Mouse (Mus musculus): ENCODE measurements at regions not wholly inside any gene's neighbourhood (a gene's known extent, or its start where the extent isn't known, plus 50 kb on each side); places are given as distances from the start of the nearest gene placed in this dataset.

DNA sequence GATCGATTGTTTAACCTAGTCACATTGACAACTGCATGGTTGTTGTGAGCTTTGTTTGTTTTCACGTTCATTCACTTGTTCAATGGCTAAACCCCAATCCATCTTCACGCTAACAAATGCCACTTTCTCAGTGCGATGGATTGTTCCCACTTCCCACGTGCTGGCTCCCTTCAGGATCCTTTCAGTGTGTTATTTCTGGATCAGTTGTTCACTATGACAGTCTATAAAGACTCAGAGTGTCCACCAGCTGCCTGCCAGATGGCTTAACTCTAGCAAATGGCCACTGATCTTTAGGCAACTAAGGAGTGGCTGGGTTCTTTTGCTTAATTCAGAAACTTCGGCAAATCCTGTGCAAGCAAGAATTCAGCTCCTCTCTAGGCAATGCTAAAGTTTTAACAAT lies 451.7 kb upstream of the Rag2 start:
- ATAC-seq (replicated peaks; ENCODE audit: poor library complexity, severe bottlenecking), result no peak

DNA sequence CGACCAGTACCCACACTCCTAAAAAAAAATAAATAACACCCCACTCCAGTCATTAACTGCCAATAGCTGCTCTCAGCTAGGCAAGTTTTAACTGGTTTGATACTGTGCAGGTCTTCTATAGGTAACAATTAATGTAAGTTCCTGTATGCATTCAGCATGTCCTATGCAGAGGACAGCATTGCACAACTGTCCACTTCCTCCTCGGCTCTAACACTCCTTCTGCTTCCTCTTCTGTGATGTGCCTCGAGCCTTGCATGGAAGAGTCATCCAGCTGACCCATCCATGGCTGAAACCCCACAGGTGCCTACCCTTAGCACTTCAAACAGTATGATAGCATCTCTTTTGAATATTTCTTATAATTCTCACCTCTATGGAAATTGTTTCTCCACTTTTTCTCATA lies 449.4 kb upstream of the Rag2 start:
- peak; percentile 86 for ATAC-seq (replicated peaks; ENCODE audit: poor library complexity, severe bottlenecking)

DNA sequence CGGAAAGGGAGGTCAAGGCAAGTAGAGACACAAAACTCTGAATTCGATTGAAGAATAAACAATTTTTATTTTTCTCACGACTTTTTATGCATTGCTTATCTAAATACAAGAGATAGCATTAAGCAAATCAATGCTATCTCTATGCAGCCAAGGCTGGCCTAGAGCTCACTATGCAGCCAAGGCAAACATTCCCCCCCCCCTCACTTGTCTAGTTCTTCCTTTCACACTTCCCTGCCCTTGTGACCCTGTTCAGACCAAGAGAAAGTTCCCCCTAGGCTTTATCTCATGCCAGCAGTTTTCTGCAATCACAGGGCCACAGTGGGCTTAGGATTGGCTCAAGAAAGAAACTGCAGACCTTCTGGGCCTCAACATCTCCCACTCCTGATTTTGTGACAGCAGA lies 417.9 kb upstream of the Rag2 start:
- no peak for ATAC-seq (replicated peaks; ENCODE audit: poor library complexity, severe bottlenecking)

DNA sequence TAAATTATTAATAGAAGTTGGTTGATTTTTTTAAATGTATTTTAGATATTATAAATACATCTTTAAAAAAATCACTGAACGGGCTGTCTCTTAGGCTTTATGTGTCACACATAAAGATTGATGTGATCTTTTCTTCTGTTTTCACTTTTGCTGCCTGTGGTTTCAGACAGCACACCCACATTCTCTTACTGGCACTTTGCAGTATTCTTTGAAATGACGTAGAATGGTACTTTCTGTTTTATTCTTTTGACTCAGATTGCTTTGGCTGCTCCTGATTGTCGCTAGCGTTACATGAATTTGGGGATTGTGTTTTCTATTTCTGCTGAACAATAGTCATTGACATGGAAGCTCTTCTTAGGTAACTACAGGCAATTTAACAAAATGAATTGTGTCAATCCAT lies 415.4 kb upstream of the Rag2 start:
- ATAC-seq (replicated peaks; ENCODE audit: poor library complexity, severe bottlenecking), result no peak

DNA sequence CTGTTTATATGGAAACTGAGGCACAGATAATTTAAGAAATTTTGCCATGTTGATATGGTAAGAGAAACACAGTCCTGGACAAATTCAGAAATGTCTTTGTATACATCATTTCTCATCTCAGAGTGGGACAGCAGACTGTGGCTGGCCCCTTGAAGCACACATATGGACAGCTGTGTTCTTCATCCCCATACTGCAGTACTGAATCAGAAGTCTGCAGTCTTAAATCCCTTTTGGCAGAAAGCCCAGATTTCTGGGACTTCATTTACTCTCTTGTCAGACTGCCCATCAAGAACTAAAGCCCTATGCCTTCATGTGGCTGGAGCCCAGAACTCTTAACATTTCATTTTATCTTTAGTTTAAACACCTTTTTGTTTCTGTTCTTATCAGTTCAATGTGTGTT lies 403.8 kb upstream of the Rag2 start:
- no peak for ATAC-seq (replicated peaks; ENCODE audit: poor library complexity, severe bottlenecking)

DNA sequence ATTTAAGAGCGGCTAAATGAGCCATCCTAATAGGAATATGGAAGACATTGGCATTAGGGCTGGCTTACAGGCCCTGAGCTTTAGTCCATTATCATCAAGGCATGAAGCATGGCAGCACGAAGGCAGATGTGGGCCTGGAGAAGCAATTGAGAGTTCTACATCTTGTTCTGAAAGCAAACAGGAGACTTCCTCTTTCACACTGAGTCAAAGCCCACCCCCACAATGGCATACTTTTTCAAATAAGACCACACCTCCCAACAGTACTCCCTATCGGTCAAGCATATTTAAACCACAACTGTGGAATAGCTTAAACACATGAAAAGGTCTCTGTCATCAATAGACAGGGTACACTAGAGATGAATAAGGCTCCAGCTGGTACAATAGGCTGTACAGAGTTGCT lies 381.5 kb upstream of the Rag2 start:
- ATAC-seq (replicated peaks; ENCODE audit: poor library complexity, severe bottlenecking), result no peak

DNA sequence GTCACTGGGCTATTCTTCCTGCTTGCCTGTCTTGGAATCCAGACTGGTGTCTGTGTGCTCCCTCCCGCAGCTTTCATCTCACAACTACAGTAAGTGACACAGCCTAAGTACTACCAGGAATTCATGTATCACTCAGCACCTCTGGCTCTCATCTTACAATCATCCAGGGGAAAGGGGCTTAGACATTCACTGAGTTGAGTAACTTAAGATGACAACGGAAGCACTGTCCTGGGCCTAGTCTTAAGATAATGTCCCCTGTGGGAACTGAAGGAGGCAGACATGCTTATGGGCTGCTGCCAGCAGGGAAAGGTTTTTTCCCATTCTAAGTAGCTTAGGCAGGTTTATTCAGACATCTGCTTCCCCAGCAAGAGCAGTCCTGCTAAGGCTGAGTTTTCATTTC lies 377.4 kb upstream of the Rag2 start:
- no peak for ATAC-seq (replicated peaks; ENCODE audit: poor library complexity, severe bottlenecking)

DNA sequence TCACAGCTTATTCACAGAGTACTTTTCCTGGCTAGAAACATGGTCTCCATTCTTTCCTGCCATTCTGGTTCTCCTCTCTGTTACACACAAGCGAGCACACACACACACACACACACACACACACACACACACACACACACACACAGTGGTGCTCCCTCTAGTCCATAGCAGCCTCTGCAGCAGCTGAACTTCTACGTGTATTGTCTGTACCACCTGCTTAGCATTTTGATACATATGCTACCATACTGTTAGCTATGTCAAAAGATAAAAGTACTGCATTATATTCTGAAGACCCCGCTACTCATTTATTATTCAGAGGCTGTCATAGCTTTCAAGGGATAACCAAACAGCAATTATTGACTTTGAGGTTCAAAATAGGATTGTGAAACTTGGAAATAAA lies 372.3 kb upstream of the Rag2 start:
- no peak for ATAC-seq (replicated peaks; ENCODE audit: poor library complexity, severe bottlenecking)

DNA sequence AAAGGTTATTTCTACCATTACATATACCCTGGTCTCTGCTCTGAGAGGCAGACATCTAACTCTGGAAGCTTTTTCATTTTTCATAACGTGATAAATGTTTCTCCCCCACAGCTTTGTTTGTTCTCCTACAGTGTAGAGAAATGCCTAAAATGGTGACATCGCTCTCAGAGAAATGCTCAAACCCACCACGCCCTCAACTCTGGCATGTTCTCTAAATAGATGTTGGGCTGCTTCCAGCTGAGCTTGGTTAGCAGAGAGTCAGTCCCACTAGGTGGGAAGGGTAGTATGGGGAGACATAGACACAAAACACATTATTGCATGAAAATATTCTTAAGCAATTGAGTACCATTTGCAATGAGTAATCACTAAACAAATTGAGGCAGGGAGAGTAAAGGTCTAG lies 368.1 kb upstream of the Rag2 start:
- ATAC-seq (replicated peaks; ENCODE audit: poor library complexity, severe bottlenecking), result no peak

DNA sequence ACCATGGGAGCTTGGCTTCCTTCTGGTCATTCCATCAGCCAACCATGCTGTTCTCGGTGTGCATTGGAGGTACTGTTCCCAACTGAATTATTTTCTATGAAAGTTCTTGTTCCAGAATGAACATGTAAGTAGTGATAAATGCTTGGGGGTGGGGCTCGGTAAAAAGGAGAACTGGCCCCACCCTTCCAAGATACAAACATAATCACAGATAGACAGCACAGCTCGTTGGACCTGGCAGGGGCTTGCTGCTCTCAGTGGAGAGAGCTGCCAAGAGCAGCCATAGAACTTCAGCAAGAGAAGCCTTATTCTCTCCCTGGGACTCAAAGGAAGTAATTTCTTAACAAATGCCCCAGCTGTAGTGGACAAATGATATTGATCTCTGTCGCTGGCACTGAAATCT lies 360.6 kb upstream of the Rag2 start:
- ATAC-seq (replicated peaks; ENCODE audit: poor library complexity, severe bottlenecking), result no peak

DNA sequence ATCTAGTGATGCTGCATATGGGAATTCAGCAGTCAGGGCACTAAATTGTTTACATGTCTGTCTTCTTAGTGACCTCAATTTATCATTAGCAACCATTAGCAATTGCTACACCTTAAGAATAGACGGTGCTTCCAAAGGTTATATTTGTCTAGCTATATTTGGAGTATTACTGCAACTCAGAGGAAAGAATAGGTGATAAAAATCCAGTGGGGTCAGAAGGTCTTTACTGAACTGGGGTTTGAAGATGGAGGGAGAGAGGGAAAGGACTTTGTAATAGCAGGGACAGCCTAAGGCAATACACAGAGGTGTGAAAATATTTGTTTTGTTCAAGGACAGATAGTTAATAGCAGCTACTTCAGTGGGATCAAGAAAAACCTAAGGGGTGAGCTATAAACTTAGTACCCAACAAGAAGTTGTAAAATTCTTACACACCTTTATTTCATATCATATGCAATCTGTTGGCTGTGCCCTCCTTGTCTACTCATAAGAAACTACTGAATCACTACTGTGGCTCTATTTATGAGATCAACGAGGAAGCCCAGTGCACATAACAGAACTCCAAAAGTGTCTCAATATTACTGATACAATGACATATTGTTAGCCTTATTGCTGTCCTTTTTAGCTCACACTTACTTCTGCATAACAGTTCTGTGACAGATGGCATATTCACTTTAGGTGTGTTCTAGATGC lies 357.7 kb upstream of the Rag2 start:
- no peak for ATAC-seq (replicated peaks; ENCODE audit: poor library complexity, severe bottlenecking)

DNA sequence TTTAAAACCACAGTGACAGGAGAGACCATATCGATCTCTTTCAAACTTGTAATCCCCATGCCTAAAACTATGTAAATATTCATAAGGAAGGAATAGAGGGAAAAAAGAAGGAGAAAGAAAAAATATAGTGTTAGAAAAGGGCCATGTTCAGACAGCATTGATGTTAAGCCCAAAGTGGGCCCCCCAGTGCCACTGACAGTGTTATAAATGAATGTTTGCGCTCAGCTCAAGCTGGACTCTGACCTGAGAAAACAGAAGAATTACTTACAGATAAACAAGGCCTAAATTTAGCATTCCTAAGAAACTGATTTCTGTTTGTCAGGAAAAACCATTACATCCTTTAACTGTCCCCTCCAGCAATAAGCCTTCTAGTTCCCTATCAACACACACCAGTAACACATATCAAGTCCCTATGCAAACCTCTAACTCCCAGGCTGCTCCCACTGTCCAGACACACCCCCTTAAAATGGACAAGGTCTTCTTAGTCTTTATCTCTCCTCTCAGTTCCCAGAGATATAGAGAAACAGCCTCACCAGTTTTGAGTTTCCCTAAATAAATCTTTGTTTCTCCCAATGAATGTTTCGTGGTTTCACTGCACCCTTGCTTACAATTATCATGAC lies 350.4 kb upstream of the Rag2 start:
- ATAC-seq (replicated peaks; ENCODE audit: poor library complexity, severe bottlenecking), result no peak

DNA sequence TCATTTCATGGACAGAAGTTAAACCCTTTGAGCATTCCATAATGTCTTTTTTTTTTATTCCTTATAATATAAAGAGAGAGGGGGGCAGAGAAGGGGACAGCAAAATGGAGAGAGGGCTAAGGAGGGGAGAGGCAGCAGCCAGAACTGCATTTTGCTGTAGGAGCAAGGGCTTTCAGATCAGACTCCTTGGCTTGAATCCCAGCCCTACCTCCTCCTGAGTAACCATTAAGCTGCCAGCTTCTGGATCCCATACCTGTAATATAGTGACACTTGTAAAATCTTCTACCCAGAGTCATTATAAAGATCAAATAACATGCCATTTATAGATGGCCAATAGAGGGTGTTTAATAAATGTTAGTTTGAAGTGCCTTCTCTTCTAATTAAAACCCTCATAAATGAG lies 339.6 kb upstream of the Rag2 start:
- ATAC-seq (replicated peaks; ENCODE audit: poor library complexity, severe bottlenecking), result no peak

DNA sequence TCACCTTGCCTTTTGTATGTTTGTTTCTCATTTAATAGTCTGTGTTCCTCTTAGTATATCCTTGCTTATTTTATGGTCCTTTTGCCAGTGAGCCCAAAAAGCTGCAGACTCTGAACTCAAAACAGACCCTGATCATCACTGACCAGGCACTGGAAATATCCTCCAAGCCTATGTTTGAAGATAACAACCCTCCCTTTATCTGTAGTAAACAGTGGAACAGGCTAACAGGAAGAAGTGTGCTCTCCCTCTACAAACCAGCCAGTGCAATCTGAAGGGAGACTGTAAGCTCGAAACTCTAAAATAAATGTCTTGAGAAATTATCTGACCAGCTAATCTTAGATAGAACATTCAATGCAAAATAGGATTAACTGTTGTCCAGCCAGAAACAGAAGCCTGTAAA lies 336.4 kb upstream of the Rag2 start:
- no peak for ATAC-seq (replicated peaks; ENCODE audit: poor library complexity, severe bottlenecking)

DNA sequence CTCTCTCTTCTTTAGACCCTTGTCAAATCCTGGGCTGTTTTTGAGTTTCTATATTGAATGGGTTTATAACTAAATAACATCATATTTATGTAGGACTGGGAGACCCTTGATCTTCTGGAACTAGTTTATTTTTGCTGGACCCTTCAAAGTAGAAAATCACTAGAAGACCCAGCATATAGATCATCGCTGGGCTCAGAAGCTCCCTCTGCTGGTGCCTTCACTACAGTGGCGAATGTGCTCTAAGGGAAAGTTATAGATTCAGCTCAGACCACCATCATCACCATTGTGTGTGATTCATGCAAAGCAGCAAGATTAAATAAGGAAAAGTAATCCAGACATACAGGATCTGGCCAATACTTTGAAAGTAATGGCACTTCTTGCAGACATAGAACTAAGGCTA lies 335.4 kb upstream of the Rag2 start:
- no peak for ATAC-seq (replicated peaks; ENCODE audit: poor library complexity, severe bottlenecking)

DNA sequence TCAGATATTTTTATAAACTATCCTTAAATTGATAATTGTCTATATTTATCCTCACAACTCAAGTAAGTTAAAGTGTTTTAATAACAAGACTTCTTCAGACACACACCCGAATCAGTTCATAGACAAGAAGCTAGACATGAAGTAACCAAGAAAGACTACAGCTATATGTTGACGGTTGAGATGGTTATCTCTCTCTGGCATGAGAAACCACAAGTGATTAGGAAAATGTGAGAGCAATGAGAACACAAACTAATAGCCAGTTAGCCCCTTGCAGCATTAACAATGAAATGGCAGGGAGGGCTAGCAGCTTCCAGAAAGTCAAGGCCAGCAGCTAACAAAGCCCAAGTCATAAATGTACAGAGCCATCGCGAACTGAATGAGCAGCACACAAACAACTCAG lies 333.8 kb upstream of the Rag2 start:
- no peak for ATAC-seq (replicated peaks; ENCODE audit: poor library complexity, severe bottlenecking)

DNA sequence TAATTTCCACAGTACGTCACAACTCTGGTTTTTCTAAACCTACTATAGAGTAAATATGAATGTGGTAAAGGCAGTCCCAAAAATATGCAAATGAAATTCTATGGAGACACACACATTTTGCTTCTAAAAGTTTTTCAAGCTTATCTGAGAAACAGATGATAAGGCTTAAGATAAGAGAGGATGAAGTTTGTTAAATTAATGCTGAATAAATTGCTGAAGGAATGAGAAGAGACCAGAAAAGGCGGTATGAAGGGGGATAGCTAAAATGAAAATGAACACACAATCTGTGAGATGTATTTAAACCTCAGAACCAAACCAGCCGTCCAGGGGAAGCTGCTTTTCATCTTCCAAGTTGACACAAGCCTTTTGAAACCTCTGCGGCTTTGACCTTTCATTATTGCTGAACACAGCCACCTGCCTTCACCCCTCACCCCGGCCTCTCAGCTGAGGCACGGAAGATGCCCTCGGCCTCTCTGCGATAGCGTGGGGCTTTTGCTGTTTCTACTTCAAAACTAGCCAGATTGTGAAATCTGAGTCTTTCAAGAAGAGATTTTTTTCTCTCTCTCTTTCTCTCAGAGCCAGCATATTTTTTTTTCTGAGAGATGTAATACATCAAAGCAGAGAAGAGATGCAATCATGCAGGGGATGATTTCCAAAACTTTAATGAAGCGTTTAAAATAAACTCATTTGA lies 328.7 kb upstream of the Rag2 start:
- no peak for ATAC-seq (replicated peaks; ENCODE audit: poor library complexity, severe bottlenecking)

DNA sequence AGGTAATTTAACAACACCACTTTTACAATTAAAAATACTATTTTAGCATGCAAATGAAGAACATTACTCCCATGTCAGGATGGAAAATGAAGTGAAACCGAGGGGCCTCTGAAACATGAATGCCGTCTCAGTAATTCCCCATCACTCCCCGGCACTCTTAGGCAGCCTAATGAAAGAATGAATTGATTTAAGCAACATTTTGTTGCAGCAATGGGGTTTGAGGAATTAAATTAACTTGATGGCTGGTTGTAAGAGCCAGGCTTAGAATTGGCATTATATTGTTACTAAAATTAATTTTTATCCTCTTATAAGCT lies 328.2 kb upstream of the Rag2 start:
- no peak for ATAC-seq (replicated peaks; ENCODE audit: poor library complexity, severe bottlenecking)

DNA sequence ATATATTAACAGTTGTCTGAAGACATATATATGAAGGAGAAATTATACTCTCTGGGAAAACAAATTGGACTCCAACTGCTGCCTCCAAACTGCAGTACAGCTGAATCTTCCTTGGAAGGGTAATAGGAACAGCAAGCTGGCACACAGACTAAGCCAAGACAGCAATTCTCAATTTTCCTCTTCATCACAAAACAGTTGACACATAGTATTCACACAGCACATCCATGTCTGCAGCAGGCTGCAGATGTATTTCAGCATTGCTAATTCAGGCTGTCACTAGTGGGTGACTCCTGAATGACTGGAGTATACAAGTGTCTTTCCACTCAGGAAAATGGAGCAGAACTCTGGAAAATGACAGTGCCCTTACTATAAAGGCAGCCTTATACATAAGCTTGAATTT lies 327.7 kb upstream of the Rag2 start:
- ATAC-seq (replicated peaks; ENCODE audit: poor library complexity, severe bottlenecking), result no peak

DNA sequence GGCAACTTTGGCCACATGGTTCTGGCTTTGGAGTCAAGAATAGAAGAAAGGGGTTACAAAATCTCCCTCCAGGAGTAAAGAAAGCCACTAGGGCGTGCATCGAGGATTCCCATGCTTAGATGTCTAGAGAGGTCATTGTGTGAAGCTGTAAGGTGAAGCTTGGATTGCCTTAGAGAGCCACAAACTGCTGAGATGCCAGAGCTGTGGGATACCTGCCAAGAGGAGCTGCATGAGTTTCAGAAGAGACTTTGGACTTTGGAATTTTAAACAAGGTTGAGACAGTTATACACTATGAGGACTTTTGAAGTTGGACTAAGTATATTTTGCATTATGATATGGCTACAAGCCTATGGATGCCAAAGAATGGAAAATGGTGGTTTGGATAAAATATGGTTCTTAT lies 325.4 kb upstream of the Rag2 start:
- no peak for ATAC-seq (replicated peaks; ENCODE audit: poor library complexity, severe bottlenecking)

DNA sequence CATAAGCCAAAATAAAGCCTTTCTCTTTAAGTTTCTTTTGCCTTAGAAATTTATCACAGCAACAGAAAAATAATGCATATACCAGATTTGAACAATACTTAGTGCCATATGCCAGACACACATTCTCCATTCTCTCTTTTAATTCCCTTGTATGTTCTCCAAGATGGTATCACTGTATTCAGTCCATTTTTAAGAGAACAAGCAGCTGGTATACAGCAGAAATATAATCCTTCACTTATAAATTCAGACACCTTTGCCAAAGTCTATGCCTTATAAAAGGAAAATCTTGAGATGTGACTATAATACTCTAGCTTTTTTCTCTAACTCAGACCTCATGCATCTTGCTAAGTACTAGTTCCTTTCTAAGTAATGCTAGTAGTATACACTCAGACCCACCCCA lies 324.4 kb upstream of the Rag2 start:
- ATAC-seq (replicated peaks; ENCODE audit: poor library complexity, severe bottlenecking), result no peak

DNA sequence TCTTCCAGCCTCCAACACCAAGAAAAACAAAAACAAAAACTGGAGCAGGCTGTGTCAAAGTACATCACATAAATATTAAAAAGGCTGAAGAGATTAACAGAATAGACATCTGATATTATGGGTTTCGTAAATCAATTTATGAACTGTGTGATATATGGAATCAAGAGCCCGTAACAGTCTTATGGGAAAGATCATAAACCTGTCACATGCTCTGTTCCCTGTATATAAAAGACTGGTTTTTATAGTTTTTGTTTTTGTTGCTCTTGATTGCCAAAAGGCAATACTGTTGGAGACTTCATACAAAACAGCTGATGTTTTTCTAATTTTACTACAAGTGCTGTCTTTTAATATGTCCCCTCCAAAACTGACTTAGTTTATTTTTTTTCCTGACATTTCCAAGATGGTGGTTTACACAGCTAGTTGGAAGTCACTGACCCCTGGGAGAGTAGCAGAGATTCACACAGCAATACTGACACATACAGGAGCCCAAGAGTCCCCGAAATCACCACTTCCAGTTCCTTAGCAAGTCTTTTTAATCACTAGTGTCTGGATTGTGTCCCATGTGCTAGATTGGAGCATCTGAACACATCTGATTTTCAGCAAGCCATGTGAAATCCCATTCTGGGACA lies 303.1 kb upstream of the Rag2 start:
- no peak for ATAC-seq (replicated peaks; ENCODE audit: poor library complexity, severe bottlenecking)
